Mouse (Mus musculus): Measurements from ENCODE around the gene Olfr1265. TPM values are rescaled to one million over a fixed set of nuclear protein-coding genes. Genes with fewer than 3 reads are reported as not detected.

The Olfr1265 gene
- not detected in 2 replicates for polyA plus RNA-seq (2015; fragmentation: Nextera tagmentation; extraction: Ambion mirVana)

DNA sequence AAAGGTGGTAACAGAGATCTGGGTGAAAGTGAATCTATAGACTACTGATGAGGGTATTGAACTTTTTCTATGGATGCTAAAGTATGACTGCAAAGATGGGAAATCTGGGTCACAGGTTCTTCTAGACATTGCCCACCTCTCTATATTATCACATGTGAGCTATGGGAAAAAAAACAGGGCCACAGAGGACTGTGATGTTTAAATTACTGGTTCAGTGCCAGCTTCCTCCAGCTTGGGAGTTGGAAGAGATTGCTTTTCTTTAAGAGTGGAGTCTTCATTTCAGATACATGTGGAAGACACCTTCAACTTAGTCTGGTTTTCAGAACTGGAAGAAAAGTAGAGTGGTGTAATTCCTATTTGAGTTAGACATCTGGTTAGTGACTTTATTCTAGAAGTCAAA, at the start of gene Olfr1265:
Olfr1265 (plus strand) TSS at position 301 of the 400 bp plus-strand sequence.
- H3K4me2 ChIP-seq = no peak within 1 kb of the TSS
- no peak within 1 kb of the TSS for H3K27ac ChIP-seq
- no peak within 1 kb of the TSS for H3K4me3 ChIP-seq
- no peak within 1 kb of the TSS for H3K9ac ChIP-seq
- H3K9me3 ChIP-seq (replicated peaks) = no peaks in the 10 kb centered on the region
- no peaks in the 10 kb centered on the region for H3K4me1 ChIP-seq (replicated peaks)
- no peaks in the 10 kb centered on the region for H3K27me3 ChIP-seq
- ATAC-seq (replicated peaks; ENCODE audit: insufficient number of reproducible peaks, insufficient read depth, low FRiP score, low read depth) = no peak
- H3K36me3 ChIP-seq = no peaks in the 10 kb centered on the region

GRCm38 (mm10) chr2:89990921-89991320, 44.2 kb upstream of the Olfr1265 start, which contains the start of gene Olfr1261:
TSS of gene Olfr1261 (plus strand) at chr2:89991221.
- no peaks in the 10 kb centered on the region for H3K9me3 ChIP-seq (replicated peaks)
- ATAC-seq (replicated peaks; ENCODE audit: insufficient number of reproducible peaks, insufficient read depth, low FRiP score, low read depth) = no peak
- no peak within 1 kb of the TSS for H3K9ac ChIP-seq
- no peak within 1 kb of the TSS for H3K27ac ChIP-seq
- no peaks in the 10 kb centered on the region for H3K4me1 ChIP-seq (replicated peaks)
- H3K36me3 ChIP-seq = no peaks in the 10 kb centered on the region
- no peak within 1 kb of the TSS for H3K4me2 ChIP-seq
- H3K27me3 ChIP-seq = no peaks in the 10 kb centered on the region
- no peak within 1 kb of the TSS for H3K4me3 ChIP-seq

GRCm38 (mm10) chr2:89999845-90000244, 35.3 kb upstream of the Olfr1265 start, which contains the start of gene Olfr1262:
TSS of gene Olfr1262 (plus strand) at chr2:90000145.
- no peak within 1 kb of the TSS for H3K27ac ChIP-seq
- no peaks in the 10 kb centered on the region for H3K4me1 ChIP-seq (replicated peaks)
- H3K36me3 ChIP-seq = no peaks in the 10 kb centered on the region
- H3K9ac ChIP-seq = no peak within 1 kb of the TSS
- no peak within 1 kb of the TSS for H3K4me3 ChIP-seq
- ATAC-seq (replicated peaks; ENCODE audit: insufficient number of reproducible peaks, insufficient read depth, low FRiP score, low read depth) = no peak
- H3K9me3 ChIP-seq (replicated peaks) = no peaks in the 10 kb centered on the region
- H3K27me3 ChIP-seq = no peaks in the 10 kb centered on the region
- H3K4me2 ChIP-seq = no peak within 1 kb of the TSS

DNA sequence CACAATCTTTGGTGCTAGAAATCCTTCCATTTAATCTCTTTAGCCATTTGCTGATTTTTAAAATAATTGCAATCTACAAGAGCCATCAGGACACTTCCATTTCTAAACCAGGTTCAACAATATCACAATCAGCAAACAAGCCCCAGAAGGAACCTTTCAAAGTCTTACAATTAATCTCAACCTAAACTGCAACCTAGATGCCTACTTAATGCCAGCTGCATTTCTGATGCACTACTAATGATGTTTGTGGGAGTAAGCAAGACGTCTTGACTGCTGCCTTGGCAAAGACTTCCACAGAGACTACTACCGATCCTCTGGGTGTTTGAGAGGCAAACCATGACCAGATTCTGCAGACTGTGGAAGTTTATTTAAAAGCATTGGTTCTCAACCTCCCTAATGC, 23.3 kb upstream of the Olfr1265 start, which contains the start of gene Olfr1263:
Olfr1263 (plus strand) TSS at position 301 of the 400 bp plus-strand sequence.
- 72% methylated on average over 2 of the region's 2 CpGs for WGBS
- Histone ChIP-seq H3K36me3 (no peaks in the 10 kb centered on the region), H3K9me3 (replicated peaks) (no peaks in the 10 kb centered on the region), H3K27ac (no peak within 1 kb of the TSS), H3K4me2 (no peak within 1 kb of the TSS), H3K4me1 (replicated peaks) (no peaks in the 10 kb centered on the region), H3K9ac (no peak within 1 kb of the TSS), H3K27me3 (no peaks in the 10 kb centered on the region), H3K4me3 (no peak within 1 kb of the TSS)
- no peak for ATAC-seq (replicated peaks; ENCODE audit: insufficient number of reproducible peaks, insufficient read depth, low FRiP score, low read depth)

- H3K36me3 ChIP-seq = no peaks in the 10 kb centered on the region
- H3K27ac ChIP-seq = no peak within 1 kb of the TSS
- no peak for ATAC-seq (replicated peaks; ENCODE audit: insufficient number of reproducible peaks, insufficient read depth, low FRiP score, low read depth)
- H3K9ac ChIP-seq = no peak within 1 kb of the TSS
- no peak within 1 kb of the TSS for H3K4me3 ChIP-seq
- H3K9me3 ChIP-seq (replicated peaks) = no peaks in the 10 kb centered on the region
- H3K27me3 ChIP-seq = no peaks in the 10 kb centered on the region
- H3K4me1 ChIP-seq (replicated peaks) = no peaks in the 10 kb centered on the region
- WGBS = 63% methylated on average over 2 of the region's 2 CpGs
- no peak within 1 kb of the TSS for H3K4me2 ChIP-seq
Observed at GRCm38 (mm10) chr2:90025477-90025876, 9.7 kb upstream of the Olfr1265 start, which contains the start of gene Olfr1264. TSS of gene Olfr1264 (minus strand) at chr2:90025577.

DNA sequence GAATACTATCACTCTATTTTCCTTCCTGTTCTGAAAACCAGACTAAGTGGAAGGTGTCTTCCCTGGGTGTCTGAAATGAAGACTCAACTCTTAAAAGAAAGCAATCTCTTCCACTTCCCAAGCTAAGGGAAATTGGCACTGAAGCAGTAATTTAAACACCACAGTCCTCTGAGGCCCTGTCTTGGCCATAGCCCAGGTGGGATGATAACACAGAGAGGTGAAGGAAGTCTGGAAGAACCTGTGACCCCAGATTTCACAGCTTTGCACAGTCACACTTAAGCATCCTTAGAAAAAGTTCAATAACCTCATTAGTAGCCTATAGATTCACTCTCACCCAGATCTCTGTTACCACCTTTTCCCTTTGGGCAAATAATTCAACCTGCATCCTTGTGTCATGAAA, 28.4 kb downstream of the Olfr1265 start, which contains the start of gene Olfr140:
Olfr140 (minus strand) TSS at position 101 of the 400 bp plus-strand sequence.
- no peak within 1 kb of the TSS for H3K9ac ChIP-seq
- H3K4me3 ChIP-seq = no peak within 1 kb of the TSS
- no peaks in the 10 kb centered on the region for H3K27me3 ChIP-seq
- no peak for ATAC-seq (replicated peaks; ENCODE audit: insufficient number of reproducible peaks, insufficient read depth, low FRiP score, low read depth)
- no peaks in the 10 kb centered on the region for H3K36me3 ChIP-seq
- H3K4me2 ChIP-seq = no peak within 1 kb of the TSS
- H3K27ac ChIP-seq = no peak within 1 kb of the TSS
- H3K4me1 ChIP-seq (replicated peaks) = no peaks in the 10 kb centered on the region
- H3K9me3 ChIP-seq (replicated peaks) = no peaks in the 10 kb centered on the region

GRCm38 (mm10) chr2:90070065-90070464, 34.9 kb downstream of the Olfr1265 start:
- no peaks in the 10 kb centered on the region for H3K4me1 ChIP-seq (replicated peaks)

More at GRCm38 (mm10) chr2:90070065-90070464, 34.9 kb downstream of the Olfr1265 start:
- no peaks in the 10 kb centered on the region for H3K9me3 ChIP-seq (replicated peaks)
- no peak overlapping the region for H3K27ac ChIP-seq
- H3K4me2 ChIP-seq = no peak overlapping the region
- H3K36me3 ChIP-seq = no peaks in the 10 kb centered on the region
- no peak overlapping the region for H3K9ac ChIP-seq
- ATAC-seq (replicated peaks; ENCODE audit: insufficient number of reproducible peaks, insufficient read depth, low FRiP score, low read depth) = no peak
- WGBS = 63% methylated on average over 2 of the region's 2 CpGs
- no peak overlapping the region for H3K4me3 ChIP-seq
- H3K27me3 ChIP-seq = no peaks in the 10 kb centered on the region

Other genes starting within 250 kb of the Olfr1265 start
- not detected in 2 replicates for gene Olfr1254, start 241.7 kb upstream of the Olfr1265 start, polyA plus RNA-seq (2015; fragmentation: Nextera tagmentation; extraction: Ambion mirVana)
- gene Olfr1255, start 223.3 kb upstream of the Olfr1265 start, polyA plus RNA-seq (2015; fragmentation: Nextera tagmentation; extraction: Ambion mirVana) = not detected in 2 replicates
- not detected in 2 replicates for gene Olfr1256, start 193.8 kb upstream of the Olfr1265 start, polyA plus RNA-seq (2015; fragmentation: Nextera tagmentation; extraction: Ambion mirVana)
- gene Olfr48, start 187.1 kb upstream of the Olfr1265 start, polyA plus RNA-seq (2015; fragmentation: Nextera tagmentation; extraction: Ambion mirVana) = not detected in 2 replicates
- gene Olfr1257, start 156.9 kb upstream of the Olfr1265 start, polyA plus RNA-seq (2015; fragmentation: Nextera tagmentation; extraction: Ambion mirVana) = not detected in 2 replicates
- gene Olfr1258, start 108.0 kb upstream of the Olfr1265 start, polyA plus RNA-seq (2015; fragmentation: Nextera tagmentation; extraction: Ambion mirVana) = not detected in 2 replicates
- gene Olfr1259, start 86.7 kb upstream of the Olfr1265 start, polyA plus RNA-seq (2015; fragmentation: Nextera tagmentation; extraction: Ambion mirVana) = not detected in 2 replicates
- not detected in 2 replicates for gene Olfr1260, start 61.0 kb upstream of the Olfr1265 start, polyA plus RNA-seq (2015; fragmentation: Nextera tagmentation; extraction: Ambion mirVana)
- not detected in 2 replicates for gene Olfr1261, start 44.1 kb upstream of the Olfr1265 start, polyA plus RNA-seq (2015; fragmentation: Nextera tagmentation; extraction: Ambion mirVana)
- not detected in 2 replicates for gene Olfr1262, start 35.2 kb upstream of the Olfr1265 start, polyA plus RNA-seq (2015; fragmentation: Nextera tagmentation; extraction: Ambion mirVana)
- not detected in 2 replicates for gene Olfr1263, start 23.2 kb upstream of the Olfr1265 start, polyA plus RNA-seq (2015; fragmentation: Nextera tagmentation; extraction: Ambion mirVana)
- not detected in 2 replicates for gene Olfr1264, start 9.8 kb upstream of the Olfr1265 start, polyA plus RNA-seq (2015; fragmentation: Nextera tagmentation; extraction: Ambion mirVana)
- gene Olfr140, start 28.3 kb downstream of the Olfr1265 start, polyA plus RNA-seq (2015; fragmentation: Nextera tagmentation; extraction: Ambion mirVana) = not detected in 2 replicates
- gene Olfr1269, start 86.1 kb downstream of the Olfr1265 start, polyA plus RNA-seq (2015; fragmentation: Nextera tagmentation; extraction: Ambion mirVana) = not detected in 2 replicates
- gene Olfr32, start 107.0 kb downstream of the Olfr1265 start, polyA plus RNA-seq (2015; fragmentation: Nextera tagmentation; extraction: Ambion mirVana) = not detected in 2 replicates
- not detected in 2 replicates for gene Olfr1270, start 117.8 kb downstream of the Olfr1265 start, polyA plus RNA-seq (2015; fragmentation: Nextera tagmentation; extraction: Ambion mirVana)
- not detected in 2 replicates for gene Olfr1506, start 189.2 kb downstream of the Olfr1265 start, polyA plus RNA-seq (2015; fragmentation: Nextera tagmentation; extraction: Ambion mirVana)
- not detected in 2 replicates for gene Olfr142, start 222.3 kb downstream of the Olfr1265 start, polyA plus RNA-seq (2015; fragmentation: Nextera tagmentation; extraction: Ambion mirVana)
- not detected in 2 replicates for gene Olfr1271, start 235.7 kb downstream of the Olfr1265 start, polyA plus RNA-seq (2015; fragmentation: Nextera tagmentation; extraction: Ambion mirVana)